Mouse (Mus musculus): ENCODE data around the gene Cfap36.

Cfap36 gene

GRCm38 (mm10) chr11:29181751-29182150 is 65.5 kb downstream of the Cfap36 start:
- no peak for DNase-seq (ENCODE audit: extremely low spot score, low spot score)

GRCm38 (mm10) chr11:29180657-29181056 is 66.6 kb downstream of the Cfap36 start:
- DNase-seq (ENCODE audit: extremely low spot score, low spot score): no peak

- DNase-seq (ENCODE audit: extremely low spot score, low spot score): no peak
These were observed 67.9 kb downstream of the Cfap36 start for GRCm38 (mm10) chr11:29179319-29179718.

- no peak for DNase-seq (ENCODE audit: extremely low spot score, low spot score)
These were observed 73.3 kb downstream of the Cfap36 start for GRCm38 (mm10) chr11:29173706-29174436.

- DNase-seq (ENCODE audit: extremely low spot score, low spot score): peak; percentile 74
These were observed 74.0 kb downstream of the Cfap36 start for GRCm38 (mm10) chr11:29173125-29173631.

- DNase-seq (ENCODE audit: extremely low spot score, low spot score): peak; percentile 97
These were observed 74.6 kb downstream of the Cfap36 start, which contains the start of gene Ppp4r3b for GRCm38 (mm10) chr11:29172563-29173124. Gene Ppp4r3b (plus strand): TSS chr11:29172890.

GRCm38 (mm10) chr11:29171959-29172391 is 75.2 kb downstream of the Cfap36 start:
- DNase-seq (ENCODE audit: extremely low spot score, low spot score): peak; percentile 43
